Mouse (Mus musculus) bone marrow, adult 2 months (tissue): ENCODE data around the gene Gm21992.

Experiments
- CTCF ChIP-seq: fragments of 200-500 bp; IDR thresholded peaks from 2 replicates; pipeline ENCODE4 v1.5.1; 2011; ENCODE audit warnings: low read length, control low read depth; ENCODE audit not compliant: control insufficient read depth, insufficient read depth
- POLR2A ChIP-seq: fragments of 200-500 bp; IDR thresholded peaks from 2 replicates; pipeline ENCODE4 v1.6.1; 2011; ENCODE audit warnings: low read depth, mild to moderate bottlenecking, control low read depth, low read length, borderline replicate concordance; ENCODE audit not compliant: control insufficient read depth

DNA sequence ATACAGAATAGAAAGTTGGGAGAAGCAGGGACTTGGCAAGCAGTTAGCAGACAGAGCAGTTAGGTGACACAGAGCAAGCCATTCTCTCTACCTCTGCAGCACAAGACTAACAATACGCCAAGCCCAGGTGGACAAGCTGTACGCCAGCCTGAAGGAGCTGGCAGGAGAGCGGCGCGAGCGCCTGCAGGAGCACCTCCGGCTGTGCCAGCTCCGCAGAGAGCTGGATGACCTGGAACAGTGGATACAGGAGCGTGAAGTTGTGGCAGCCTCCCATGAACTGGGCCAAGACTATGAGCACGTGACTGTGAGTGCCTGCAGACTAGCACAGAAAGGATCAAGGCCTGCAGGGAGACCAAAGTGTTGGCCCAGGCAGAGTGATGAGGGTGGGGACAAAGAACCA, 65.7 kb downstream of the Gm21992 start:
- TF ChIP-seq POLR2A (no peak), CTCF (no peak)
